Mouse (Mus musculus): ENCODE data around the gene Hist1h1e. TPM values are rescaled to one million over a fixed set of nuclear protein-coding genes. Genes with fewer than 3 reads are reported as not detected.
"Not testable (repeated sequence)": the region's sequence is repeated elsewhere in the genome, so short reads cannot be mapped to it uniquely, and the experiment has no call there.

The Hist1h1e gene
- polyA plus RNA-seq, 1 experiment from 2014 or later = 17.2 TPM

GRCm38 (mm10) chr13:23575864-23576313, 46.5 kb downstream of the Hist1h1e start:
- H3K27me3 ChIP-seq; H3K9me3 ChIP-seq; ATAC-seq (ENCODE audit: insufficient number of reproducible peaks, low FRiP score, low TSS enrichment, low read depth); H3K36me3 ChIP-seq: not testable (repeated sequence)
- peak overlapping the region; percentile 40 for H3K4me3 ChIP-seq
- peaks cover 25% of the 10 kb centered on the region for H3K4me1 ChIP-seq
- under 1% methylated on average over 19 of the region's 40 CpGs for WGBS
- H3K9ac ChIP-seq = peak overlapping the region; percentile 50
- H3K4me2 ChIP-seq = peak overlapping the region; percentile 57
- peak overlapping the region; percentile 79 for H3K27ac ChIP-seq

- Histone ChIP-seq H3K27me3 (no peaks in the 10 kb centered on the region), H3K9me3 (no peaks in the 10 kb centered on the region), H3K36me3 (no peaks in the 10 kb centered on the region), H3K4me1 (peaks cover 25% of the 10 kb centered on the region), H3K27ac (peak within 1 kb of the TSS; percentile 86), H3K4me2 (peak within 1 kb of the TSS; percentile 57), H3K4me3 (peak within 1 kb of the TSS; percentile 43), H3K9ac (peak within 1 kb of the TSS; percentile 50)
- under 1% methylated on average over 18 of the region's 18 CpGs for WGBS
- peak; percentile 62; the same call in 1 of the 2 replicates for ATAC-seq (ENCODE audit: insufficient number of reproducible peaks, low FRiP score, low TSS enrichment, low read depth)
Measured at GRCm38 (mm10) chr13:23575271-23575851, 47.0 kb downstream of the Hist1h1e start, which contains the start of gene Hist1h3d. Hist1h3d (plus strand) TSS chr13:23575763.

GRCm38 (mm10) chr13:23574546-23575170, 47.7 kb downstream of the Hist1h1e start:
- H3K9me3 ChIP-seq; H3K36me3 ChIP-seq; ATAC-seq (ENCODE audit: insufficient number of reproducible peaks, low FRiP score, low TSS enrichment, low read depth); H3K27me3 ChIP-seq; H3K9ac ChIP-seq: not testable (repeated sequence)
- H3K4me2 ChIP-seq = peak overlapping the region; percentile 57
- WGBS = 1% methylated on average over 14 of the region's 39 CpGs
- peaks cover 30% of the 10 kb centered on the region for H3K4me1 ChIP-seq
- peak overlapping the region; percentile 94 for H3K27ac ChIP-seq
- H3K4me3 ChIP-seq = peak overlapping the region; percentile 43

GRCm38 (mm10) chr13:23573898-23574524, 48.3 kb downstream of the Hist1h1e start, which contains the start of the genes Hist1h2bf and Hist1h2ad:
Hist1h2bf (minus strand) TSS chr13:23574196.
Hist1h2ad (plus strand) TSS chr13:23574381.
- ATAC-seq (ENCODE audit: insufficient number of reproducible peaks, low FRiP score, low TSS enrichment, low read depth) = peak; percentile 87
- WGBS = under 1% methylated on average over 39 of the region's 42 CpGs
- Histone ChIP-seq H3K4me2 (peak within 1 kb of the TSS; percentile 57), H3K4me3 (peak within 1 kb of the TSS; percentile 43), H3K27ac (peak within 1 kb of the TSS; percentile 94), H3K4me1 (peaks cover 30% of the 10 kb centered on the region), H3K9ac (peak within 1 kb of the TSS; percentile 40)
- not testable (repeated sequence) for H3K27me3 ChIP-seq, H3K36me3 ChIP-seq, H3K9me3 ChIP-seq

- not testable (repeated sequence) for ATAC-seq (ENCODE audit: insufficient number of reproducible peaks, low FRiP score, low TSS enrichment, low read depth); H3K36me3 ChIP-seq; H3K9me3 ChIP-seq; H3K27me3 ChIP-seq
- Histone ChIP-seq H3K4me3 (peak overlapping the region; percentile 43), H3K27ac (peak overlapping the region; percentile 94), H3K4me1 (peaks cover 30% of the 10 kb centered on the region), H3K9ac (peak overlapping the region; percentile 40), H3K4me2 (peak overlapping the region; percentile 53)
- WGBS = 6% methylated on average over 20 of the region's 20 CpGs
Measured at GRCm38 (mm10) chr13:23573034-23573897, 49.1 kb downstream of the Hist1h1e start.

- H3K27ac ChIP-seq = peak overlapping the region; percentile 94
- no peaks in the 10 kb centered on the region for H3K9me3 ChIP-seq
- no peak for ATAC-seq (ENCODE audit: insufficient number of reproducible peaks, low FRiP score, low TSS enrichment, low read depth)
- H3K4me3 ChIP-seq = peak overlapping the region; percentile 43
- peak overlapping the region; percentile 40; the same call in 1 of the 2 replicates for H3K9ac ChIP-seq
- H3K4me1 ChIP-seq = peaks cover 30% of the 10 kb centered on the region
- H3K27me3 ChIP-seq = no peaks in the 10 kb centered on the region
- H3K4me2 ChIP-seq = peak overlapping the region; percentile 53
- H3K36me3 ChIP-seq = no peaks in the 10 kb centered on the region
- 23% methylated on average over 2 of the region's 2 CpGs for WGBS
Measured at GRCm38 (mm10) chr13:23572218-23573033, 49.9 kb downstream of the Hist1h1e start.

- peak overlapping the region; percentile 43 for H3K4me3 ChIP-seq
- not testable (repeated sequence) for H3K9me3 ChIP-seq; H3K36me3 ChIP-seq; ATAC-seq (ENCODE audit: insufficient number of reproducible peaks, low FRiP score, low TSS enrichment, low read depth); H3K27me3 ChIP-seq
- under 1% methylated on average over 17 of the region's 34 CpGs for WGBS
- peak overlapping the region; percentile 53 for H3K4me2 ChIP-seq
- H3K9ac ChIP-seq = peak overlapping the region; percentile 40
- H3K27ac ChIP-seq = peak overlapping the region; percentile 94
- H3K4me1 ChIP-seq = peaks cover 23% of the 10 kb centered on the region
Measured at GRCm38 (mm10) chr13:23571504-23572217, 50.7 kb downstream of the Hist1h1e start.

GRCm38 (mm10) chr13:23571022-23571503, 51.3 kb downstream of the Hist1h1e start, which contains the start of the genes Hist1h2ae and Hist1h2bg:
Hist1h2ae (minus strand) TSS chr13:23571220.
Hist1h2bg (plus strand) TSS chr13:23571396.
- peak within 1 kb of the TSS; percentile 94 for H3K27ac ChIP-seq
- WGBS = under 1% methylated on average over 18 of the region's 18 CpGs

More at GRCm38 (mm10) chr13:23571022-23571503, 51.3 kb downstream of the Hist1h1e start, which contains the start of the genes Hist1h2ae and Hist1h2bg:
- H3K27me3 ChIP-seq = no peaks in the 10 kb centered on the region
- H3K36me3 ChIP-seq = no peaks in the 10 kb centered on the region
- H3K9ac ChIP-seq = peak within 1 kb of the TSS; percentile 40
- H3K9me3 ChIP-seq = no peaks in the 10 kb centered on the region
- H3K4me1 ChIP-seq = peaks cover 17% of the 10 kb centered on the region
- H3K4me3 ChIP-seq = peak within 1 kb of the TSS; percentile 43
- peak; percentile 91 for ATAC-seq (ENCODE audit: insufficient number of reproducible peaks, low FRiP score, low TSS enrichment, low read depth)
- peak within 1 kb of the TSS; percentile 53 for H3K4me2 ChIP-seq

Data from limb, embryonic 15.5 days (tissue).